Mouse (Mus musculus) leukemia stem cell, adult 10-12 weeks (primary cell): ENCODE measurements around the gene Gm17455. TPM values are rescaled to one million over a fixed set of nuclear protein-coding genes. Genes with fewer than 3 reads are reported as not detected.

ENCODE experiments used
- polyA plus RNA-seq: library from polyadenylated mRNA; stranded (reverse); fragments of >175 nt; gene quantifications from 2 replicates; pipeline ENCODE4 v1.2.3, GENCODE M21; 2012; ENCODE audit warnings: low replicate concordance

Gene Gm17455
- 0.28 and 0.80 TPM in 2 replicates for polyA plus RNA-seq

GRCm38 (mm10) chr10:60399449-60399848 is at the start of gene Gm17455:
Gene Gm17455 (plus strand): TSS chr10:60399726.

Other genes starting within 250 kb of the Gm17455 start
- 22.8 and 31.1 TPM in 2 replicates for gene Chst3, start 180.5 kb upstream of the Gm17455 start, polyA plus RNA-seq
- gene Psap, start 122.1 kb upstream of the Gm17455 start, polyA plus RNA-seq, result 307 and 324 TPM in 2 replicates
- 88.1 and 170 TPM in 2 replicates for gene Vsir, start 52.9 kb upstream of the Gm17455 start, polyA plus RNA-seq